Mouse (Mus musculus): ENCODE measurements at regions not wholly inside any gene's neighbourhood (a gene's known extent, or its start where the extent isn't known, plus 50 kb on each side); places are given as distances from the start of the nearest gene placed in this dataset.

GRCm38 (mm10) chr13:30062285-30062684, 74.0 kb upstream of the Mboat1 start:
- TF ChIP-seq CTCF (IDR thresholded peaks at IDR 0.05; ENCODE audit: low read depth) (no peak), EP300 (IDR thresholded peaks at IDR 0.05; ENCODE audit: low read depth) (no peak)
